Mouse (Mus musculus) neural tube, embryonic 15.5 days (tissue): ENCODE results near the gene E4f1. TPM values are rescaled to one million over a fixed set of nuclear protein-coding genes. Genes with fewer than 3 reads are reported as not detected.

Experiments
- ATAC-seq: fragments of 200-750 bp; cut with Nextera tagmentation; 2 replicates; pipeline ENCODE4 v1.8.0; 2017; ENCODE audit warnings: mild to moderate bottlenecking, moderate TSS enrichment, moderate library complexity; ENCODE audit not compliant: low FRiP score
- H3K27ac ChIP-seq: fragments of 300-500 bp; sonication (generic); replicated peaks from 2 replicates; pipeline ENCODE4 v1.5.1; 2015; ENCODE audit warnings: mild to moderate bottlenecking, inconsistent platforms
- H3K27me3 ChIP-seq: fragments of 300-500 bp; sonication (generic); replicated peaks from 2 replicates; pipeline ENCODE4 v1.6.1; 2015; ENCODE audit warnings: inconsistent platforms
- H3K36me3 ChIP-seq: fragments of 300-500 bp; sonication (generic); 2 replicates; pipeline ENCODE4 v1.6.1; 2015; ENCODE audit warnings: inconsistent platforms
- H3K4me1 ChIP-seq: fragments of 300-500 bp; sonication (generic); 2 replicates; pipeline ENCODE4 v1.6.1; 2015; ENCODE audit warnings: inconsistent platforms
- H3K4me2 ChIP-seq: fragments of 300-500 bp; sonication (generic); 2 replicates; pipeline ENCODE4 v1.6.1; 2015; ENCODE audit warnings: inconsistent platforms, mild to moderate bottlenecking, moderate library complexity
- H3K4me3 ChIP-seq: fragments of 300-500 bp; sonication (generic); replicated peaks from 2 replicates; pipeline ENCODE4 v1.5.1; 2015; ENCODE audit warnings: mild to moderate bottlenecking, inconsistent platforms
- H3K9ac ChIP-seq: fragments of 300-500 bp; sonication (generic); replicated peaks from 2 replicates; pipeline ENCODE4 v1.6.1; 2015; ENCODE audit warnings: mild to moderate bottlenecking, inconsistent platforms
- H3K9me3 ChIP-seq: fragments of 300-500 bp; sonication (generic); replicated peaks from 2 replicates; pipeline ENCODE4 v1.6.1; 2016; ENCODE audit warnings: inconsistent platforms
- WGBS: fragments of 180-500 bp; shearing (Covaris S2); methylation state at CpG from one replicate; pipeline ENCODE4 v1.1.7; 2015; ENCODE audit warnings: mixed read lengths; 5-methylcytosine and 5-hydroxymethylcytosine counted together
- polyA plus RNA-seq: library from polyadenylated mRNA; unstranded; fragments of >200 nt; fragmentation: Nextera tagmentation; extraction: Ambion mirVana; gene quantifications from 2 replicates; pipeline ENCODE4 v1.2.1, GENCODE M21; 2015

E4f1 gene
- polyA plus RNA-seq, 1 experiment from 2014 or later = 46.3 TPM

DNA sequence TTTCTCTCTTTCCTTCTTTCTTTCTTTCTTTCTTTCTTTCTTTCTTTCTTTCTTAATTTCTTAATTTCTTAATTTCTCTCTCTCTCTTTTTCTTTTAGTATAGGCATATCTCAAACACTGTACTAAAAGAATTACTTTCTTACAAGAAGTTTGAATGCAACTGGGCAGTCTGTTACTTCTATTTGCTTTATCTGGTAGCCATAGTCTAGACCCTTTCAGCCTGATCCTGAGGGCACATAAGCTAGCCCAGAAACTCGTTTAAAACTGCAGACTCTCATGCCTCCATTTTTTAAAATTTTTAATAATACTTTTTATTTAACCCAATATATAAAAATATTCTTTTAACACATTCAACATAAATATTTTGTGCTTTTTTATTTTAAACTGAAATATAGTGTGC is 9.3 kb upstream of the E4f1 start:
- peak overlapping the region; percentile 62 for H3K4me2 ChIP-seq
- no peaks in the 10 kb centered on the region for H3K9me3 ChIP-seq
- peak overlapping the region; percentile 77 for H3K4me3 ChIP-seq
- H3K9ac ChIP-seq = no peak overlapping the region
- 31% methylated on average over 1 of the region's 1 CpGs for WGBS
- H3K27me3 ChIP-seq = no peaks in the 10 kb centered on the region
- H3K36me3 ChIP-seq = peaks cover 27% of the 10 kb centered on the region
- H3K4me1 ChIP-seq = peaks cover 33% of the 10 kb centered on the region
- H3K27ac ChIP-seq = no peak overlapping the region
- no peak for ATAC-seq

- Histone ChIP-seq H3K36me3 (peaks cover 30% of the 10 kb centered on the region), H3K4me3 (peak within 1 kb of the TSS; percentile 77), H3K27me3 (no peaks in the 10 kb centered on the region), H3K9ac (peak within 1 kb of the TSS; percentile 87), H3K4me2 (peak within 1 kb of the TSS; percentile 62), H3K4me1 (peaks cover 38% of the 10 kb centered on the region), H3K27ac (peak within 1 kb of the TSS; percentile 98), H3K9me3 (no peaks in the 10 kb centered on the region)
- ATAC-seq = peak; percentile 92
- under 1% methylated on average over 48 of the region's 48 CpGs for WGBS
Observed at GRCm38 (mm10) chr17:24478663-24479380, 8.7 kb upstream of the E4f1 start, which contains the start of gene Mlst8. Gene Mlst8 (minus strand): TSS chr17:24479078.

DNA sequence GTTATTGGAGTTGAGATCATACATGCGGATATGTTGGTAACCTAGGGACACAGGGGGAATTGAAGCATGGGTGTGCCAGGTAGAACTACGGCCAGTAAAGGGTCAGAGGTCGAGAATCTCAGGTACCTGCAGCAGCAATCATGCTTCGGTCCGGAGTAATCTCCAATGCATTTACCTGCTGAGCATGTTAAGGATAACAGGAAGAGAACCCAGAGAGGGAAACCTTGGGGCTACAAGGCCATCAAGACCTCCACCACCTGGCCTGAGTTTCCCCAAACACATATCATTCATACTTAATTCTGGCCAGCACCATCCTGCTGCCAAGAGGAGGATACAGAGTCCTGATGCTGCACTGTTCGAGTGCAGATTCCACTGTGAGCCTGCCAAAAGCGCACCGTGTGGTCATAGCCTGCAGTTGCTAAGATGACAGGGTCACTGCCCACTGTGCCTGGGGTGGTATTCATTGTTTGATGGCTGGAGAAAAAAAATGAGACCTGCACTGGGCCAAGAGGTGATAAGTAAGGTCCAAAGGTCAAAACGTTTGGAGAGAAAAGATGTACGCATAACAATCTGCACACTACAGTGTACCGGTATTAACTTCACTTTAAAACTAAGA is 8.0 kb upstream of the E4f1 start:
- peaks cover 35% of the 10 kb centered on the region for H3K36me3 ChIP-seq
- H3K27ac ChIP-seq = peak overlapping the region; percentile 98
- peak overlapping the region; percentile 62 for H3K4me2 ChIP-seq
- no peaks in the 10 kb centered on the region for H3K9me3 ChIP-seq
- 0 out of 2 replicates have a peak, but pooled peaks have one; percentile 15 for ATAC-seq
- peaks cover 45% of the 10 kb centered on the region for H3K4me1 ChIP-seq
- H3K4me3 ChIP-seq = peak overlapping the region; percentile 77
- H3K9ac ChIP-seq = peak overlapping the region; percentile 87
- WGBS = 56% methylated on average over 11 of the region's 11 CpGs
- no peaks in the 10 kb centered on the region for H3K27me3 ChIP-seq

- Histone ChIP-seq H3K9me3 (no peaks in the 10 kb centered on the region), H3K36me3 (peaks cover 37% of the 10 kb centered on the region), H3K4me3 (peak overlapping the region; percentile 77; the same call in 1 of the 2 replicates), H3K4me1 (peaks cover 53% of the 10 kb centered on the region), H3K9ac (peak overlapping the region; percentile 87), H3K27me3 (no peaks in the 10 kb centered on the region), H3K4me2 (peak overlapping the region; percentile 62), H3K27ac (no peak overlapping the region)
- 93% methylated on average over 20 of the region's 20 CpGs for WGBS
- ATAC-seq = no peak
Observed at GRCm38 (mm10) chr17:24477053-24477984, 7.2 kb upstream of the E4f1 start.

GRCm38 (mm10) chr17:24476022-24476776 is 6.1 kb upstream of the E4f1 start:
- ATAC-seq = no peak
- H3K27me3 ChIP-seq = no peaks in the 10 kb centered on the region
- H3K36me3 ChIP-seq = peaks cover 37% of the 10 kb centered on the region
- H3K9ac ChIP-seq = no peak overlapping the region
- no peak overlapping the region for H3K27ac ChIP-seq
- H3K4me3 ChIP-seq = no peak overlapping the region
- no peaks in the 10 kb centered on the region for H3K9me3 ChIP-seq
- H3K4me2 ChIP-seq = no peak overlapping the region
- peaks cover 64% of the 10 kb centered on the region for H3K4me1 ChIP-seq
- WGBS = 95% methylated on average over 10 of the region's 10 CpGs

- H3K4me2 ChIP-seq = no peak overlapping the region
- peaks cover 37% of the 10 kb centered on the region for H3K36me3 ChIP-seq
- no peak overlapping the region for H3K4me3 ChIP-seq
- no peak overlapping the region for H3K9ac ChIP-seq
- H3K4me1 ChIP-seq = peaks cover 70% of the 10 kb centered on the region
- no peaks in the 10 kb centered on the region for H3K27me3 ChIP-seq
- H3K27ac ChIP-seq = no peak overlapping the region
- 95% methylated on average over 6 of the region's 6 CpGs for WGBS
- no peak for ATAC-seq
- no peaks in the 10 kb centered on the region for H3K9me3 ChIP-seq
Observed at GRCm38 (mm10) chr17:24475586-24475985, 5.5 kb upstream of the E4f1 start.

DNA sequence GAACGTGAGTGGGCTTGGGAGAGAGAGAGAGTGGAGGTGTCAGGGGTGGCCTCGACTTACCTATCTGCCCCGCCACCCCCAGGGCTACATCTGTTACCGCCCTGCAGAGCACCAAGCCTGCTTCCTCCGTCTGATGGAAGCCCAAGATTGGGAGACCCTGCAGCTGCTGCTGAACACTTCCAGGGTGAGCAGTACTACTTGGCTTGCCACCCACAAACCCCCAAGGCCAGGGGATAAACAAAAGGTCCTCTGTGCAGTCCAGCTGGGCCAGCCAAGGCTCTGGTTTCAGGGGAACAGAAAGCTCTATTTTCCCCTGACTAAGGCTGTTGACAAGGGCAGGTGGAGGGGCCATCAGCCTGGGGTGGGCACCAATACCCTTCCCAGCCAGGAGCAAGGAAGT is 4.4 kb upstream of the E4f1 start:
- H3K9ac ChIP-seq = no peak overlapping the region
- peaks cover 62% of the 10 kb centered on the region for H3K4me1 ChIP-seq
- H3K9me3 ChIP-seq = no peaks in the 10 kb centered on the region
- H3K27me3 ChIP-seq = no peaks in the 10 kb centered on the region
- no peak overlapping the region for H3K4me3 ChIP-seq
- 79% methylated on average over 5 of the region's 5 CpGs for WGBS
- peak overlapping the region; percentile 6; the same call in 1 of the 2 replicates for H3K27ac ChIP-seq
- ATAC-seq = no peak
- H3K36me3 ChIP-seq = peaks cover 37% of the 10 kb centered on the region
- H3K4me2 ChIP-seq = no peak overlapping the region

DNA sequence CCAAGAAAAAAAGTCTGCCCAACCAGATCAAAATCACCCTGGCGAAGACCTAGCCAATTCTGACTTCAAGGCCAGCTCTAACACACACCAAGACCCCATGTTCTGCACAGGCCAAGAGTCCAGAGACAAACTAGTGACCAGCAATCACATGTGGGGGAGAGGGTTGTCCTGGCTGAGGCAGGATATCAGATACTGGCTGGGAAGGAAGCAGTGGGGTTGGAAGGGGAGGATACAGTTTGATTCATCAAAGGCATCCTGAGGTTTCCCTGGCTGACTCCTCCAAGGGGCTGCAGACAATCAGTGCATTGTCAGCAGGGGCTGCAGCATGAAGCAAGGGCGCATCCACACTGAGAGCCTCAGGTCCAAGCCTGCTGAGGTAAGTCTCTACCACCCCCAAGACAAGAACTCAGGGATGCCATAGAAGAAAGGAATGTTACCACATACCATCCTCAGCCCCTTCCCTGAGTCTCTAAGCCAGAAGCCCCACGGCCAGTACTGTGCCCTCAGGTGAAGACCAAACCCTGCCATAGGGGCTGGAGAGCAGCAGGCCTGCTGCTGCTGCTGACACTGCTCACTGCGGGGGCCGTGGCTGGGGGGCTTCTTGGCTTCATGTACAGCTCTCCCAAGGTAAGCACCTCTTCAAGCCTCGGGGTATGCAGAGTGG is 3.6 kb upstream of the E4f1 start, which contains the start of gene Bricd5:
Gene Bricd5, plus strand, starts transcription at position 273 of the 664 bp plus-strand sequence.
- peak within 1 kb of the TSS; percentile 6; the same call in 1 of the 2 replicates for H3K27ac ChIP-seq
- H3K4me2 ChIP-seq = peak within 1 kb of the TSS; percentile 99
- WGBS = 77% methylated on average over 6 of the region's 6 CpGs
- no peak for ATAC-seq
- H3K9me3 ChIP-seq = no peaks in the 10 kb centered on the region
- H3K4me3 ChIP-seq = peak within 1 kb of the TSS; percentile 0; the same call in 1 of the 2 replicates
- H3K27me3 ChIP-seq = no peaks in the 10 kb centered on the region
- H3K4me1 ChIP-seq = peaks cover 62% of the 10 kb centered on the region
- peaks cover 37% of the 10 kb centered on the region for H3K36me3 ChIP-seq
- no peak within 1 kb of the TSS for H3K9ac ChIP-seq

DNA sequence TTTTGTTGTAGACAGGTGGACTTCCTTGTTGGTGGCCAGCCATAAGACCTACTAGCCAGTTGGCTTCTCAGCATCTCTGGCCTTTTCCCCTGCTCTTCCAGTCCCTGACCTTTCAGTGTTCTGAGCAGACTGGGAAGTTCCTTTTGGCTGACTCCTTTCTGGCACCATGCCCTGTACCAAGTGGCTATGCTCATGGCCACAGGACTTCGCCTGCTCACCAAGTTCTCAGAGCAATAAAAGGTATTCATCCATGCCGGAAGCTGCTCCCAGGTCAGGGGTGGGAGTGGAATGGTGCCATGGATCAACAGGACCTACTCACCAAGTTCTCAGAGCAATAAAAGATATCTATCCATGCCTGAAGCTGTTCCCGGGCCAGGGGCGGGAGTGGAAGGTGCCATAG is 2.4 kb upstream of the E4f1 start:
- Histone ChIP-seq H3K4me2 (peak overlapping the region; percentile 99), H3K4me3 (peak overlapping the region; percentile 92), H3K4me1 (peaks cover 52% of the 10 kb centered on the region), H3K27ac (no peak overlapping the region), H3K27me3 (no peaks in the 10 kb centered on the region), H3K9me3 (no peaks in the 10 kb centered on the region), H3K36me3 (peaks cover 37% of the 10 kb centered on the region), H3K9ac (no peak overlapping the region)
- 57% methylated on average over 4 of the region's 4 CpGs for WGBS
- ATAC-seq = no peak

DNA sequence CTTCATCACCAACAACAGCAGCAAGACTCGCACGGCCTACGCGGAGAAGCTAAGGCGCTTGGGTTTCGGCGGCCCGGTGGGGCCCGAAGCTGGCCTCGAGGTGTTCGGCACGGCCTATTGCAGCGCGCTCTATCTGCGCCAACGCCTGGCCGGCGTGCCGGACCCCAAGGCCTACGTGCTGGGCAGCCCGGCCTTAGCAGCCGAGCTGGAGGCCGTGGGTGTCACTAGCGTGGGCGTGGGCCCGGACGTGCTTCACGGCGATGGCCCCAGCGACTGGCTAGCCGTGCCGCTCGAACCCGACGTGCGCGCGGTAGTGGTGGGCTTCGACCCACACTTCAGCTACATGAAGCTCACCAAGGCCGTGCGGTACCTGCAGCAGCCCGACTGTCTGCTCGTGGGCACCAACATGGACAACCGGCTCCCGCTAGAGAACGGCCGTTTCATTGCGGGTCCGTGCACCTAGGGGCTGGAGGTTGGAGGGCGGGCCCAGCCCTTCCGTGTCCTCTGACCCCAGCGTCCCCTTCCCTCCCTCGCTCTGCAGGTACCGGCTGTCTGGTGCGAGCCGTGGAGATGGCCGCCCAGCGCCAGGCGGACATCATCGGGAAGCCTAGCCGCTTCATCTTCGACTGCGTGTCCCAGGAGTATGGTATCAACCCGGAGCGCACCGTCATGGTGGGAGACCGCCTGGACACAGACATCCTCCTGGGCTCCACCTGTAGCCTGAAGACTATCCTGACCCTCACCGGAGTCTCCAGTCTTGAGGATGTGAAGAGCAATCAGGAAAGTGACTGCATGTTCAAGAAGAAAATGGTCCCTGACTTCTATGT is 801 bp upstream of the E4f1 start:
- Histone ChIP-seq H3K4me3 (peak overlapping the region; percentile 92), H3K4me1 (peaks cover 43% of the 10 kb centered on the region), H3K27me3 (no peaks in the 10 kb centered on the region), H3K36me3 (peaks cover 21% of the 10 kb centered on the region), H3K9me3 (no peaks in the 10 kb centered on the region), H3K27ac (peak overlapping the region; percentile 91), H3K9ac (peak overlapping the region; percentile 92), H3K4me2 (peak overlapping the region; percentile 99)
- peak; percentile 21 for ATAC-seq
- under 1% methylated on average over 68 of the region's 68 CpGs for WGBS
